Mouse (Mus musculus): ENCODE measurements around the gene Ager. TPM values are rescaled to one million over a fixed set of nuclear protein-coding genes. Genes with fewer than 3 reads are reported as not detected.

Gene Ager
- polyA plus RNA-seq, 1 experiment = 2.1 TPM

DNA sequence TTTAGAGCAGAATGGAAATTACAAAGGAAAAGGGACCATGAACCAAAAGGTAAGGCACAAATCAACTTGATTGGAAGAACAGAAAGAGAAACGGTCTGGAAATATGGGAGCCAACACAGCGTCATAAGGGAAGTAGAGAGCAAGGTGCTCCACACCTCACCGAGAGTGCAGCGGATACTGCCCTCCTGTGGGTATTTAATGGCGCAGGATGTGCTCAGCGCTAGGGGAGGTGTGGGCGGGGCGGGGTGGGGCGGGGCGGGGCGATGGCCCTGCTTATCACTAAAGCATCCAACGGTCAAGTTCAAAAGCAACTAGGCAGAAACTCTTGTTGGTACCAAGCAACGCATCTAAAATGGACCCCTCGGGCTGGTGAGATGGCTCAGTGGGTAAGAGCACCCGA, 37.8 kb upstream of the Ager start:
- no peak for DNase-seq
- 32% methylated on average over 15 of the region's 15 CpGs for WGBS
- no peaks in the 10 kb centered on the region for H3K4me1 ChIP-seq (ENCODE audit: control insufficient read depth, insufficient read depth, low read length)
- H3K27me3 ChIP-seq (replicated peaks; ENCODE audit: control insufficient read depth, insufficient read depth, low read length) = no peaks in the 10 kb centered on the region
- no peak overlapping the region for H3K27ac ChIP-seq (ENCODE audit: insufficient read depth, low read depth, low read length)
- TF ChIP-seq POLR2A (IDR thresholded peaks at IDR 0.05; ENCODE audit: low read depth, low read length) = no peak
- TF ChIP-seq CTCF (conservative IDR thresholded peaks at IDR 0.05; ENCODE audit: insufficient read depth, insufficient read length, low read depth, low read length) = no peak
- no peak overlapping the region for H3K4me3 ChIP-seq (ENCODE audit: insufficient read depth, low read depth, low read length)
- H3K36me3 ChIP-seq (ENCODE audit: control insufficient read depth, insufficient read depth, low read length) = no peaks in the 10 kb centered on the region

DNA sequence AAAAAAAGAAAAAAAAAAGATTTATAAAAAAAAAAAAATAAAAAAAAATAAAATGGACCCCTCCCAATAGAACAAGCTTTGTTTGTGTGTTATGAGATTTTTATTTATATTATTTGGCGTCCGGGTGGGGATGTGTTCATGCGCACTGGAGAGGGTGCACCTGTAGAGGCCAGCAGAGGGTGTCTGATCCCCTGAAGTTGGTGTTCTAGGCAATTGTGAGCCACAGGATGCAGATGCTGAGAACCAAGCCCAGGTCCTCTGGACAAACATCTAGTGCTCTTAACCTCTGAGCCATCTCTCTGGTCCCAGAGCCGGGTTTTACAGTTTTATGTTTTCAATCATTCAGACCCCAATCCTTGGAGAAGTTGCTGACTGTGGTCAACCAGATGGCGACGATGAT, 37.2 kb upstream of the Ager start:
- DNase-seq = no peak
- no peaks in the 10 kb centered on the region for H3K36me3 ChIP-seq (ENCODE audit: control insufficient read depth, insufficient read depth, low read length)
- H3K27me3 ChIP-seq (replicated peaks; ENCODE audit: control insufficient read depth, insufficient read depth, low read length) = no peaks in the 10 kb centered on the region
- WGBS = 94% methylated on average over 6 of the region's 6 CpGs
- H3K27ac ChIP-seq (ENCODE audit: insufficient read depth, low read depth, low read length) = no peak overlapping the region
- H3K4me3 ChIP-seq (ENCODE audit: insufficient read depth, low read depth, low read length) = no peak overlapping the region
- no peak for TF ChIP-seq POLR2A (IDR thresholded peaks at IDR 0.05; ENCODE audit: low read depth, low read length)
- no peak for TF ChIP-seq CTCF (conservative IDR thresholded peaks at IDR 0.05; ENCODE audit: insufficient read depth, insufficient read length, low read depth, low read length)
- no peaks in the 10 kb centered on the region for H3K4me1 ChIP-seq (ENCODE audit: control insufficient read depth, insufficient read depth, low read length)

DNA sequence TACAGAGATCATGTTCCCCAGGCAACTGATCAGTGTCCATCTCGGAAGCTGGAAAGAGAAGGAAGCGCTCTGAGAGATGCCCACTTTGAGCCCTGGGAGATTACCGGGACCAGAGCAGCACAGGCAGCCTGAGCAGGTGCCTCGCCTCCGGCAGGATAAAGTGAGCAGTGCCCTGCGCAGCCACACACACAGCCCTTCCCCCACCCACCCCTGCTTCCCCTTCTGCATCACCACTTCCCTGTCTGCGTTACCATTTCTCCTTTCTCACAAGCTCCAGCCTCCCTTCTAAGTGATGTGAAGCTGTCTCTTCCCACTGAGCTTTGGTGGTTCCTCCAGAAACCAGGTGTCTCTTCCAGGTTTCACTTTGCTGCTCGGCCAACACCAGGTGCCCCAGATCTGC, 36.5 kb upstream of the Ager start:
- H3K27me3 ChIP-seq (replicated peaks; ENCODE audit: control insufficient read depth, insufficient read depth, low read length) = no peaks in the 10 kb centered on the region
- DNase-seq = no peak
- no peak overlapping the region; the same call in 1 of the 2 replicates for H3K27ac ChIP-seq (ENCODE audit: insufficient read depth, low read depth, low read length)
- H3K36me3 ChIP-seq (ENCODE audit: control insufficient read depth, insufficient read depth, low read length) = no peaks in the 10 kb centered on the region
- no peak overlapping the region for H3K4me3 ChIP-seq (ENCODE audit: insufficient read depth, low read depth, low read length)
- WGBS = 43% methylated on average over 8 of the region's 8 CpGs
- no peaks in the 10 kb centered on the region for H3K4me1 ChIP-seq (ENCODE audit: control insufficient read depth, insufficient read depth, low read length)
- TF ChIP-seq CTCF (conservative IDR thresholded peaks at IDR 0.05; ENCODE audit: insufficient read depth, insufficient read length, low read depth, low read length) (no peak), POLR2A (IDR thresholded peaks at IDR 0.05; ENCODE audit: low read depth, low read length) (no peak)

DNA sequence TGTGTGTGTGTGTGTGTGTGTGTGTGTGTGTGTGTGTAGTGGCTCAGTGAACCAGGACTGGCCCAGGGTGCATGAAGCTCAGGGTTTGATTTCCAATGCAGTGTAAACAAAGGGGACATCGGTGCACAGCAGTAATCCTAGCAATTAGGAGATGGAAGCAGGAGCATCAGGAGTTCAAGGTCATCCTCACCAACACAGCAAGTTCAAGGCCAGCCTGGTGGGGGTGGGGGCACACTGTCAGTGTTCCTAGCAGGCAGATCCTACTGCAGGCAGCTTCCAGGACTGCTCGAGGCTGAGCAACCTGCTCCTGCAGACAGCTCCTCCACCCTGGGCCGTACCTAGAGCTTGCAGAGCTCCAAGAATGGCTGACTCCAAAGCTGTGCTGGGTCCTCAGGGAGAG, 35.1 kb upstream of the Ager start:
- Histone ChIP-seq H3K27ac (ENCODE audit: insufficient read depth, low read depth, low read length) (no peak overlapping the region), H3K4me3 (ENCODE audit: insufficient read depth, low read depth, low read length) (no peak overlapping the region), H3K4me1 (ENCODE audit: control insufficient read depth, insufficient read depth, low read length) (no peaks in the 10 kb centered on the region), H3K27me3 (replicated peaks; ENCODE audit: control insufficient read depth, insufficient read depth, low read length) (no peaks in the 10 kb centered on the region), H3K36me3 (ENCODE audit: control insufficient read depth, insufficient read depth, low read length) (no peaks in the 10 kb centered on the region)
- TF ChIP-seq CTCF (conservative IDR thresholded peaks at IDR 0.05; ENCODE audit: insufficient read depth, insufficient read length, low read depth, low read length) (no peak), POLR2A (IDR thresholded peaks at IDR 0.05; ENCODE audit: low read depth, low read length) (no peak)
- WGBS = 56% methylated on average over 3 of the region's 3 CpGs
- no peak for DNase-seq

DNA sequence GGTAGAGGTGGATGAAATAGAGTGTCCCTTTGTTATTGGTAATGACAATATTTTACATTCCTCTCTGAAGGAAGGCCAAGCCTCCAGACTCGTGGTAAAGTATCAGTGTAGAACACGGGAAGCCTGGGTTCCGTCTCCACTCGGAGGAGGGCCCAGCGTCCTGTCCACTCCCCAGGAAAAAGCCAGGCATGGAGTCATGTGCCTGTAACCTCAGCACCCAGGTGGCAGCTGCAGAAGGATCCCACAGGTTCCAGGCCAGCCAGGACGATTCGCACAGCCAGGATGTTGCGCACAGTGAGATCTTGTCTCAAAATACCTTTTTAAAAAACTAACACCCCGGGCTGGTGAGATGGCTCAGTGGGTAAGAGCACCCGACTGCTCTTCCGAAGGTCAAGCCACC, 34.3 kb upstream of the Ager start:
- TF ChIP-seq CTCF (conservative IDR thresholded peaks at IDR 0.05; ENCODE audit: insufficient read depth, insufficient read length, low read depth, low read length) = no peak
- TF ChIP-seq POLR2A (IDR thresholded peaks at IDR 0.05; ENCODE audit: low read depth, low read length) = no peak

DNA sequence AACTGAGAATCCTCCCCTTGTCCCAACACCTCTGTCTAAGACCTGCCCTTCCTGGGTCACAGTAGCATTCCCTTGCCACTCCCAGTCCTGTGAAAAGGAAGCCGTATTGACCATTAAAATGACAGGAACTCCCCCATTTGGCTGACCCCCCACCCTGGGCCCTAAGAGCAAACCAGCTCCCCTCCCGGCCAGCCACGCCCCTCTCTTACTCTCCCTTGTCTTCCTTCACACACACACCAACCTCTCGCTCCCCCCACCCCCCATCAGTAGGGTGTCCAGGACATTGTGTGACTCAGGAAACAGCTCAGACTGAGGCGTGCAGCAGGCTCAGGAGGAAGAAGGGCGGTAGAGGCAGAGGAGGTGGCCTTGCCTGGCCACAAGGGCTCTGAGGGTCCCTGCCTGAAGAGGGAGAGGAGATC, 33.6 kb upstream of the Ager start, which contains the start of gene Notch4:
Notch4 (plus strand) TSS at position 266 of the 419 bp plus-strand sequence.
- H3K4me1 ChIP-seq (ENCODE audit: control insufficient read depth, insufficient read depth, low read length) = no peaks in the 10 kb centered on the region
- 16% methylated on average over 6 of the region's 6 CpGs for WGBS
- H3K36me3 ChIP-seq (ENCODE audit: control insufficient read depth, insufficient read depth, low read length) = no peaks in the 10 kb centered on the region
- H3K27me3 ChIP-seq (replicated peaks; ENCODE audit: control insufficient read depth, insufficient read depth, low read length) = no peaks in the 10 kb centered on the region
- peak; percentile 84 for DNase-seq
- TF ChIP-seq POLR2A (IDR thresholded peaks at IDR 0.05; ENCODE audit: low read depth, low read length) (peak; percentile 68), CTCF (conservative IDR thresholded peaks at IDR 0.05; ENCODE audit: insufficient read depth, insufficient read length, low read depth, low read length) (no peak)
- peak within 1 kb of the TSS; percentile 96 for H3K27ac ChIP-seq (ENCODE audit: insufficient read depth, low read depth, low read length)
- peak within 1 kb of the TSS; percentile 56 for H3K4me3 ChIP-seq (ENCODE audit: insufficient read depth, low read depth, low read length)

More for the DNA sequence above, 34.3 kb upstream of the Ager start:
- no peaks in the 10 kb centered on the region for H3K27me3 ChIP-seq (replicated peaks; ENCODE audit: control insufficient read depth, insufficient read depth, low read length)
- H3K27ac ChIP-seq (ENCODE audit: insufficient read depth, low read depth, low read length) = peak overlapping the region; percentile 52; the same call in 1 of the 2 replicates
- no peak overlapping the region for H3K4me3 ChIP-seq (ENCODE audit: insufficient read depth, low read depth, low read length)
- no peak for DNase-seq
- no peaks in the 10 kb centered on the region for H3K4me1 ChIP-seq (ENCODE audit: control insufficient read depth, insufficient read depth, low read length)
- 61% methylated on average over 11 of the region's 11 CpGs for WGBS
- H3K36me3 ChIP-seq (ENCODE audit: control insufficient read depth, insufficient read depth, low read length) = no peaks in the 10 kb centered on the region

DNA sequence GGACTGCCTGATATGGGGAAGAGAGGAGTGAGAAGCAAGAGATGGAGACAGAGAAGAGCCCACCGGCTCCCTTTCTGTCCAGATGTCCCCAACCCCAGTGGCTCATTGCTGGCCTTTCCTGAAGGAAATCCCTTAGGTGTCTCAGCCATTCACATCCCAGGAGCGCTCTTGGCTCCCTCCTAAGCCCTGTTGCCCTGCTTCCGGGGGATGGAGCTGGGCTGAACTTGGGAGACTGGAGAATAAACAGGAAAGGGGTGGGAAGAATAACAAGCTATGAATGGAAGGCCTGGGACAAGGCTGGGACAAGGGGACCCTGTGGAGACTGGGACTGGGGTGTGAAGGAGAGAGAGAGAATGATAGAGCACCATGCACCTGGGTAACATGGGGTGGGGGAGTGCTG, 32.9 kb upstream of the Ager start:
- no peak for TF ChIP-seq CTCF (conservative IDR thresholded peaks at IDR 0.05; ENCODE audit: insufficient read depth, insufficient read length, low read depth, low read length)
- peak; percentile 38 for TF ChIP-seq POLR2A (IDR thresholded peaks at IDR 0.05; ENCODE audit: low read depth, low read length)
- H3K36me3 ChIP-seq (ENCODE audit: control insufficient read depth, insufficient read depth, low read length) = no peaks in the 10 kb centered on the region
- WGBS = 41% methylated on average over 3 of the region's 3 CpGs
- peak overlapping the region; percentile 56 for H3K4me3 ChIP-seq (ENCODE audit: insufficient read depth, low read depth, low read length)
- DNase-seq = peak; percentile 83
- no peaks in the 10 kb centered on the region for H3K4me1 ChIP-seq (ENCODE audit: control insufficient read depth, insufficient read depth, low read length)
- peak overlapping the region; percentile 96 for H3K27ac ChIP-seq (ENCODE audit: insufficient read depth, low read depth, low read length)
- H3K27me3 ChIP-seq (replicated peaks; ENCODE audit: control insufficient read depth, insufficient read depth, low read length) = no peaks in the 10 kb centered on the region
